Mouse (Mus musculus): ENCODE measurements around the gene R3hdm1. TPM values are rescaled to one million over a fixed set of nuclear protein-coding genes. Genes with fewer than 3 reads are reported as not detected.

Gene R3hdm1
- polyA plus RNA-seq (2012; rRNA removed) = 87.7 and 111 TPM in 2 replicates

DNA sequence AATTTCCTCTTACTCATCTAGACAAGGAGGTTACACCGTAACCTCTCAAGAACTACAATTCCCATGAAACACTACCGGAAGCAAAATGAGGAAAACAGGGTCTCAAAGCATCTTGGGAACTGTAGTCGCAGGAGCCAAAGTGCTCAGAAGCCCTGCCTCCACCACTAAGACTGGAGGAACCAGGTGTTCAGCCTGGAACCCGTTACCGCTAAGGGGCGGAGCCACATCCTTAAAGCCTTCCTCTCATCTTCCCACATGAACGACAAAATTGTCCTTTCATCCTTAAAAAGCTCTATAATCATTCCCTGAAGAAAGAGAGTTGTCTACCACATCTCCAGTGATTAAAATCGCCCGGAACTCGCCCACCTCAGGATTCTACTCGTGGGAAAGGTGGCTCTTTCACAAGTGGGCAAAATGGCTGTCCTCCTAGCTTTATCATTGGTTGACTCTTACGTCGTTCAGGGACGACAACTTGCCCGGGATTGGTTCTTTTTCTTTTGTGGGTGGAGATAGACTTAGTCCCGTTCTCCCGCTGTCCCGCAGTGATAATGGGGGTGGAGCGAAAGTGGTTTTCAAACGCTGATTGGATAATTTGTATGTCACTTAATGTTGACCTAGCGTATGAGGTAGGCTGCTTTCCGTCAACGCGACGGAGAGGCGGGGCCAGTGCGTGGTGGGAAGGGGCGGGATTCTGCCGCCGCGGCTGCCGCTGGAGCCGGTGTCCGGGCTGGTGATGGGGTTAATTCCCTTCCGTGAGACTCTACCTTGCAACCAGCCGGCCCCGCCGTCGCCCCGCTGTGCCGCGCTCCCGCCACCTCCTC is at the start of gene R3hdm1, which contains the start of gene Zranb3:
Gene R3hdm1 (plus strand): TSS at position 661 of the 821 bp plus-strand sequence.
Gene Zranb3 (minus strand): TSS at position 407 of the 821 bp plus-strand sequence.
- peak; percentile 84; the same call in 1 of the 2 replicates for TF ChIP-seq POLR2A (IDR thresholded peaks at IDR 0.05; ENCODE audit: borderline replicate concordance, extremely low read depth, insufficient read depth, insufficient read length, poor library complexity, severe bottlenecking)
- no peak for TF ChIP-seq CTCF (IDR thresholded peaks at IDR 0.05; ENCODE audit: borderline replicate concordance, extremely low read depth, insufficient read depth, insufficient read length)
- DNase-seq (ENCODE audit: low read depth) = peak; percentile 100

DNA sequence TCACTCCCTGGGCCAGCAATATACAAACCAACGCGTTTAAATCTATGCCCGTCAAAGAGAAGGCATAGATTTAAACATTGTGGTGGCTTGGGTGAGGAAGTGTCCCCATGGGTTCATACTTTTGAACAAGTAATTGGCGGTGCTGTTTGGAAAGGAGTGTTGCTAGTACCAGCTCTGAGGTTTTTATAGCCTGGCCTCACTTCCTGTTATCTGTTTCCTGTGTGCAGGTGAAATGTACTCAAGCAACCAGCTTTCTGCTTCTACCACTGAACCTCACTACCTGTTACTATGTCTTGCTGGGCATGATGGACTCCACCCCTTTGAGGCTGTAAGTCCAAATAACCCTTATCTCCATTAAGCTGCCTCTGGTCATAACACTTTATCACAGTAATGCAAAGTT is 45.8 kb upstream of the R3hdm1 start:
- no peak for DNase-seq (ENCODE audit: low read depth)
- TF ChIP-seq POLR2A (IDR thresholded peaks at IDR 0.05; ENCODE audit: borderline replicate concordance, extremely low read depth, insufficient read depth, insufficient read length, poor library complexity, severe bottlenecking) (no peak), CTCF (IDR thresholded peaks at IDR 0.05; ENCODE audit: borderline replicate concordance, extremely low read depth, insufficient read depth, insufficient read length) (no peak)

DNA sequence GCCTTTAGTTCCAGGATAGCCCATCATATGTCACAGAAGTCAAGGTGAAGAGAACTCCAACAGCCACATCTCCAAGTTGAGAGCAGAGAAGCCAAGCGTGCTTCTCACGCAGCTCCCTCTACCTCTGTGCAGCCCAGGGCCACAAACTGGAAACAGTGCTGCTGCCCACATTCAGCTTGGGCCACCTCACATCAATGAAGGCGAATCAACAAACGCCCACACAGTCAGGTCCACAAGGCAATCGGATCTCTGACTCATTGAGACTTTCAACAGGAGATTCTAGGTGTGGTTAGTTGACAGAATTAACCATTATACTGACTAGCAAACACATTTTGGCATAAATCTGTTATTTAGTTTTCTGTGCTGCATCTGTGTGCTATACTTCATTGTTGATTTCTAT is 44.5 kb upstream of the R3hdm1 start:
- no peak for DNase-seq (ENCODE audit: low read depth)
- no peak for TF ChIP-seq CTCF (IDR thresholded peaks at IDR 0.05; ENCODE audit: borderline replicate concordance, extremely low read depth, insufficient read depth, insufficient read length)
- TF ChIP-seq POLR2A (IDR thresholded peaks at IDR 0.05; ENCODE audit: borderline replicate concordance, extremely low read depth, insufficient read depth, insufficient read length, poor library complexity, severe bottlenecking) = no peak

DNA sequence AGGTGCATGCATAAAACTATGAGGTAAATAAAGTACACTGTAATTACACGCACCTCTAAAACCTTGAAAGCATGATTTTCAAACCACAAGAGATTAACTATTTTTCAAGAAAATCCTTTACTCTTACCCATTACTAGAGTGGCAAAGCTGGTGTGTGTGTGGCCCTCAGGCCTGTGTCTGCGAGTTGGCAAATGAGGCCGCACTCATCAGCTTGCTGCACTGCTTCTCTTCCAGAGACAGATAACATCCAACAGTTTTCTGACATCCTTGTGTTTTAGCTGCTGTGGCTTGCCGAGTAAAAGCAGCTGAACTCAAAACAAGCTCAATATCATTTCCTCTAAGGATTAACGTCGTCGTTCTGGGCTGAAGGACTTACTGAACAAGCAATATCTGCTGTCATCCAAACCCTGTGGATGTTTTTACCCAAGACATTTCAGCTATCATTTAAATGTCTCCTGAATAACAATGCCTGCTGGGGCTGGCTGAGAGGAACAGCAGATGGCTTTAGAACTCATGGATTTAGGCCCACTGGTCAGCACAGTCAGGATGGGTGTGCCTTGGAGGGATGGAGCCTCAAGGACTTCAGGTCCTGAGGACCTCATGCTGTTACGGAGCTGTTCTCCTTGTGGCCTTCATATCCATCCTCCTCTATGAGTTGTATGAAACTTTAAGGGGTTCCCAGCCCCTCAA is 42.3 kb upstream of the R3hdm1 start:
- no peak for DNase-seq (ENCODE audit: low read depth)
- TF ChIP-seq POLR2A (IDR thresholded peaks at IDR 0.05; ENCODE audit: borderline replicate concordance, extremely low read depth, insufficient read depth, insufficient read length, poor library complexity, severe bottlenecking) (no peak), CTCF (IDR thresholded peaks at IDR 0.05; ENCODE audit: borderline replicate concordance, extremely low read depth, insufficient read depth, insufficient read length) (no peak)

DNA sequence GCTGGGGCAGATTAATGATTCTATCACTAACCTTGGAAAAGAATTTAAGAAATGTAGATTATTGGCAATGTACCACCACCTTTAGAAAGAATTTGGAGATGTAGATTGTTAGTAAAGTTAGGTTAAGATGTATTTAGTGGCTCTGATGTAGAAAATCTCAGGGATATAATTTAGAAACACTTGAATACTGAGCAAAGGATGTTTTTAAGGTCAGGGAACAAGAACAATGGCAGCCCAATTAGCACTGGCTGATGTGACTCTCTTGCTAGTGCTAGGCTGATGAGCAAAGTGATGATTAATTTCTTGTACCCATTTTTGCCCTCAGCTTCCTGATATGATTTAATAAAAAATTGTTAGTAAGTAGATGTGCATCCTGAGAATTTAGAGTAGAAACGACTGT is 41.7 kb upstream of the R3hdm1 start:
- no peak for DNase-seq (ENCODE audit: low read depth)
- TF ChIP-seq CTCF (IDR thresholded peaks at IDR 0.05; ENCODE audit: borderline replicate concordance, extremely low read depth, insufficient read depth, insufficient read length) = no peak
- no peak for TF ChIP-seq POLR2A (IDR thresholded peaks at IDR 0.05; ENCODE audit: borderline replicate concordance, extremely low read depth, insufficient read depth, insufficient read length, poor library complexity, severe bottlenecking)

DNA sequence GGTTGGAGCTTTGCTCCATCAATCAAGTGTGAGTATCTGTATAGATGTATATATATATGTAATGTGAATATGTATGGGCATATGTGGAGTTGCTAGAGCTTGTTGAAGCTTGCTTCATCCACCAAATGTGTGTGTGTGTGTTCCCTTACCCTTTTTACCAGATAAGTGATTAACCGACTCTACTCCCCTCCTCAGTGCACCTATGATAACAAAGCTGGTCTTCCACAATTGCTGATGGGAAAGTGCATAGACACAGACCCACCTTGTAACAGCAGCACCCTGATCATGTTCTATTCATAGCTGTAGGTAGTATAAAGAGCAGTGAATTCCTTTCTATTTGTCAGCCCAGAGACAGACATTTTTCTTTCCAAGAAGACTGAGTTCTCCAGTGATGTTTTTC is 40.9 kb upstream of the R3hdm1 start:
- no peak for DNase-seq (ENCODE audit: low read depth)
- TF ChIP-seq POLR2A (IDR thresholded peaks at IDR 0.05; ENCODE audit: borderline replicate concordance, extremely low read depth, insufficient read depth, insufficient read length, poor library complexity, severe bottlenecking) = no peak
- TF ChIP-seq CTCF (IDR thresholded peaks at IDR 0.05; ENCODE audit: borderline replicate concordance, extremely low read depth, insufficient read depth, insufficient read length) = no peak

DNA sequence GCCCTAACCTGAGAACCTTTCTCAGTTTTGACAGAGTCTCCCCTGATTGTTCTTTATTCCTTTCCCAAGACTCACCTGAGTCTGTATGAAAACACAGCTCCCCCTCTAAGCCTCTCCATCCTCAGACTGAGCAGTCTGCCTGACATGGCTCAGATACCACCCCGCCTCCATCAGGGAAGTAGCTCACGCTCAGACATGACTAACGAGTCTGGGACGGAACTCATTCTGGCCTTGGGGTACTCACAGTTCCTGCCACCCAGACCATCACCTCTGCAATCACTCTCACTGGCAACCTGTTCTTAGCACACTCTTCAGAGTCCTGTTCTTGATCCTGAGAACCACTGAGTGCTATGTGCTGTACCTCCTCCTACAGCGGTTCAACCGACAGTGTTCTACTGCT is 38.4 kb upstream of the R3hdm1 start:
- DNase-seq (ENCODE audit: low read depth) = no peak
- TF ChIP-seq POLR2A (IDR thresholded peaks at IDR 0.05; ENCODE audit: borderline replicate concordance, extremely low read depth, insufficient read depth, insufficient read length, poor library complexity, severe bottlenecking) (no peak), CTCF (IDR thresholded peaks at IDR 0.05; ENCODE audit: borderline replicate concordance, extremely low read depth, insufficient read depth, insufficient read length) (no peak)

DNA sequence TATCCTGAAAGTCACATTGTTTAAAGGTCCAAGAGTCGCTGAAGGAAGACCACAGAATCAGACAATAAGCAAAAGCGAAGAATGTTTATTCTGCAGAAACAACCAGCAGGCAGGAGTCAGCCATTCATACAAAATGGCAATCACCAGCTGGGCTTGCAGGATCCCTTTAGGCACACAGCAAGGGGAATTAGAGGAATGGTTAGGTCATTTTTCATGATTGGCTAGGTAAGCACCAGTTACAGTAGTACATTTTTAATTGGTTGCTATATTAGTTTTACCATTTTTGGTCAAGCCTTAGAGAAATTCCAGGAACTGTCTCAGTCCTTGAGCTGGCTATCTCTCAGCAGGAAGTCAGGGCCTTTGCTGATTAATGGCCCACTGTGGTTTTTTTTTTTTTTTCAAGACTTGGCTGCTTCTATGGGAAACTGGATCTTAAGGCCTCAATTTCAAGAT is 34.1 kb upstream of the R3hdm1 start:
- TF ChIP-seq POLR2A (IDR thresholded peaks at IDR 0.05; ENCODE audit: borderline replicate concordance, extremely low read depth, insufficient read depth, insufficient read length, poor library complexity, severe bottlenecking) (no peak), CTCF (IDR thresholded peaks at IDR 0.05; ENCODE audit: borderline replicate concordance, extremely low read depth, insufficient read depth, insufficient read length) (no peak)
- DNase-seq (ENCODE audit: low read depth) = no peak

DNA sequence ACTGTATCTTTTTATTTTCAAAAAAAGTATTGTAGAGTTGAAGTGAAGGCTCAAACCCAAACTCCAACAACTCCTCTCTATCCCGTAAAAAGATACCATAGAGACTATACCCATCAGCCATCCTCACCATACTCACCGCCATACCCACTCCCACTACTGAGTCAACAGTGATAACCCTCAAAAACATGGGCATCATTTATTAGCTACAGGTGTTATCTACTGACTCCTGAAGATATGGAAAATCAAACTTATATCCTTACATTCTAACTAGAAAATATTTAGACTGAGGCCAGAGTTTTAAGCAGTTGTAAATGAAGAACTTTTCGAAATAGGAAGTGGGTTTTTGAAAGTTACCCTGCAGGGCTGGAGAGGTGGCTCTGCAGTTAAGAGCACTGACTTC is 33.1 kb upstream of the R3hdm1 start:
- DNase-seq (ENCODE audit: low read depth) = no peak
- TF ChIP-seq CTCF (IDR thresholded peaks at IDR 0.05; ENCODE audit: borderline replicate concordance, extremely low read depth, insufficient read depth, insufficient read length) = no peak
- TF ChIP-seq POLR2A (IDR thresholded peaks at IDR 0.05; ENCODE audit: borderline replicate concordance, extremely low read depth, insufficient read depth, insufficient read length, poor library complexity, severe bottlenecking) = no peak

DNA sequence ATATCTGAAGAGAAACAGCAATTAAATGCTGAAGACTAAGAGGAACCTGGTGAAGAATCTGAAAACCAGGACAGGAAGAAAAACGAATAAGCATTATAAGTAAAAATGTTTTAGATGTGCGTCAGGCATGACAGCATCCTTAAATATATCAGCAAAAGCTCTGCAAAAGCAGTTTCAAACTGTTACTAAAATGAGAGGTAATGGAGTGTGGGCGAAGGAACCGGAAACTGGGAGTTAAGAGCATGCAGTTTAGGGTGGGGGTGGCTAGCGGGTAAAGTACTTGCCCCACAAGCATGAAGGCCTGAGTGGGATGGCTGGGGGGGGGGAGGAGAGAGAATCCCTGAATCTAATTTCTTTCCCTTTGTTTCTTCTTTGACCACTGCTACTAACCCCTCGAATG is 30.1 kb upstream of the R3hdm1 start:
- no peak for DNase-seq (ENCODE audit: low read depth)
- TF ChIP-seq POLR2A (IDR thresholded peaks at IDR 0.05; ENCODE audit: borderline replicate concordance, extremely low read depth, insufficient read depth, insufficient read length, poor library complexity, severe bottlenecking) (no peak), CTCF (IDR thresholded peaks at IDR 0.05; ENCODE audit: borderline replicate concordance, extremely low read depth, insufficient read depth, insufficient read length) (no peak)

DNA sequence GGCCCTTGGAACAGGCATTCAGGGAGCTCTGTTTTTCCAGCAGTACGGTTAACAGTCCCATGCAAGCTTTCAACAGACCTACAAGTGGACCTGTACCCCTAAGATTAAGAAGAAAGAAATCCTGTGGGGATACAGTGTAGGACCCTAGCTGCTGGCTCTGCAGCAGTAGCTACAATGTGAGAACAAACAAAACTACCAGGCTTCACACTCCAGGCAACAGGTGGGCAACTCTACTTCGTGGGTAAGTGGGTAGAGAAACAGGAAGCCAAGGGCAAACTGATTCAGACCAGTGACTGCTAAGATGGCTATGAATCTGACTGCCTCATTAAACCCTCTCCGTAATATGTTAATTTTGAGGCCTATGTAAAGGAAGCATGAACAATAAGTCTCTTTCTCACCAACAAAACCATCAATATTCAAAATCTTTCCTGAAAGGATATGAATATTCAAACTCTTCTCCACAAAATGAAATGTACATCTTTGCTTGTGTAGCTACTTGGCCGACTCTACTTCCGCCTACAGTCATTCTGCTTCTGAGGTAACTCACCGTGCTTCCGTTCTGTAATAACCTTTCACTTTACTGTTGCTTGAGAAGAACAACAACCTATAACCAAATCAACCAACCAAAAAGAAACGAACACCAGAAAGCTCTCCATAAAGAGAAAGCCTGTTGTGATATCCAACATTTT is 26.2 kb upstream of the R3hdm1 start:
- no peak for TF ChIP-seq CTCF (IDR thresholded peaks at IDR 0.05; ENCODE audit: borderline replicate concordance, extremely low read depth, insufficient read depth, insufficient read length)
- no peak for TF ChIP-seq POLR2A (IDR thresholded peaks at IDR 0.05; ENCODE audit: borderline replicate concordance, extremely low read depth, insufficient read depth, insufficient read length, poor library complexity, severe bottlenecking)

More for the DNA sequence above, 26.2 kb upstream of the R3hdm1 start:
- no peak for DNase-seq (ENCODE audit: low read depth)
